Mouse (Mus musculus): Measurements from ENCODE around the gene Cant1. TPM values are rescaled to one million over a fixed set of nuclear protein-coding genes. Genes with fewer than 3 reads are reported as not detected.

The Cant1 gene
- polyA plus RNA-seq, 1 experiment from 2014 or later = 30.6 TPM

DNA sequence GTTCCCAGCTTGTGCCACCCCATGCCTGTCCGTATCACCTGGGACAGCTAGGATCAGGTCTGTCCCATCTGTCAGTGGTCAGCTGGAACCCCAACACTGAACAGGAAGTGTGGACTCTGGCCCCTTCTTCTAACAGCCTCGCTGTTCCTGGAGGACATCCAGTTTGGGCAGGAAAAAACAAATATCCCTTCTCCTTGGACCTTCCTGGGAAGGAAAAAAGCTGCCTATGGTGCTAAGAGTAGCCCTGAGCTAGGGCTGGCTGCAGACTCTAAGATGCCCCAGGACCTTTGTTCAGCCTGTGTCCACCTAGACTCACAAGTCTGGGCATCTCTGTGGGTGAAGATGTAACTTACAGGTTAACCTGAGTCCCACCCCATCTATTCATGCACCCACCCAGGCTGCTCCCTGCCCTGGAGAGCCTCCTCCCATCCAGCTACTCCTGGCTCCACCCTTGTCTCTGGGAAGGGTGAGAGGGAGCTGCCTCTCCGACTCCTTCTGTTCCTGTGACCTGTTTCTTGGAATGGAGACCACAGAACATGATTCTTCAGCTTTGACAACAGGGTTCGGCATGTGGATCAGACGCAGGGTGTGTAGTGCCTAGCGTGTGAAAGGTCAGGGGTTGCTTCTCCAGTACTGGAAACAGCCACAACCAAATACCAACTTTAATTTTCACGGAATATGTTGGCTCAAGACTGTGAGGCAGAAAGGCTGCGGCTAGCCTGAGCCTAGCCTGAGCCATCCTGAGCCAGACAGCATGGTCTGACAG, 10.2 kb upstream of the Cant1 start:
- H3K9ac ChIP-seq = peak overlapping the region; percentile 28; the same call in 1 of the 2 replicates

DNA sequence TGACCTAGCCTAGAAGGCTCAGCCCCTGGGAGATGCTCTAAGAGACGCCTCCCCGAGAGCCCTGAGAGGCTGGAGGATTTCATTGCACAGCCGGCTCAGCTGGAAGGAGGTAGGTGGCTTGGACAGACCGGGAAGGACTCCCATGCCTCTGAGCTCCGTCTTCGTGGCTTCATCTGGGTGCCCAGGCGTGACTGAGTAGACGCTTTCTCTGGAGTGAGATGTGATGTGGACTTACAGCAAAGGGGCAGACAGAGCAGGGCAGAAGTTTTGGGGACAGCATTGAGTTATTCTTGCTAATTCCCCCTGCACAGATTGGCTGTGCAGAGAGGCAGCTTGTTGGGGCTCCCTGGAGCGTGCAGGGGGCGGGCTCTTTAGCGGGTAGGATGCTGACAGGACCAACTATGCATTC, 9.6 kb upstream of the Cant1 start:
- Histone ChIP-seq H3K27ac (peak overlapping the region; percentile 73), H3K4me3 (peak overlapping the region; percentile 45), H3K4me2 (peak overlapping the region; percentile 66), H3K27me3 (no peaks in the 10 kb centered on the region), H3K36me3 (no peaks in the 10 kb centered on the region), H3K9ac (peak overlapping the region; percentile 42), H3K9me3 (no peaks in the 10 kb centered on the region), H3K4me1 (peaks cover 78% of the 10 kb centered on the region)
- 9% methylated on average over 11 of the region's 11 CpGs for WGBS
- no peak for ATAC-seq (ENCODE audit: insufficient number of reproducible peaks, low FRiP score, low TSS enrichment, low read depth)

More for the DNA sequence above, 10.2 kb upstream of the Cant1 start:
- peak overlapping the region; percentile 66 for H3K4me2 ChIP-seq
- no peaks in the 10 kb centered on the region for H3K9me3 ChIP-seq
- H3K36me3 ChIP-seq = no peaks in the 10 kb centered on the region
- peak overlapping the region; percentile 73 for H3K27ac ChIP-seq
- peaks cover 78% of the 10 kb centered on the region for H3K4me1 ChIP-seq
- no peaks in the 10 kb centered on the region for H3K27me3 ChIP-seq
- H3K4me3 ChIP-seq = peak overlapping the region; percentile 45
- WGBS = 48% methylated on average over 8 of the region's 8 CpGs
- ATAC-seq (ENCODE audit: insufficient number of reproducible peaks, low FRiP score, low TSS enrichment, low read depth) = no peak

DNA sequence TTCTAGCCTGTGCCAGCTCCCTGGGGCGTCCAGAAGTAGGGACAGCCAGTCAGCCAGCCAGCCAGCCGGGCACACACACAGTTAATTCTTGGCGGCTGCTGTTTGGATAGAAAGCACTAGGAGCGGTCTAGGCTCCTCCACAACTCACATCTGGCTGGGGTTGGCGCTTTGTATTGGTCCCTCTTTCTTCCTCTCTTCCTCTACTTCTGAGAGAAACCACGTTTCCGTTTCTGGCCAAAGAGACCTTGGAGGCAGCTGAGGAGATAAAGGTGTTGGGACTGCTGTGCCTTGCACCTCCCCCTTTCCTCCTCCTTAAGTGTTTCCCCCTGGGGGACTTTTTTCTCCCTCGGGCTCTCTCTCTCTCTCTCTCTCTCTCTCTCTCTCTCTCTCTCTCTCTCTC, 9.1 kb upstream of the Cant1 start, which contains the start of gene C1qtnf1:
TSS of gene C1qtnf1 (plus strand) at position 218 of the 400 bp plus-strand sequence.
- WGBS = 2% methylated on average over 8 of the region's 8 CpGs
- no peak for ATAC-seq (ENCODE audit: insufficient number of reproducible peaks, low FRiP score, low TSS enrichment, low read depth)

GRCm38 (mm10) chr11:118427266-118427779, 8.4 kb upstream of the Cant1 start:
- ATAC-seq (ENCODE audit: insufficient number of reproducible peaks, low FRiP score, low TSS enrichment, low read depth) = no peak
- no peaks in the 10 kb centered on the region for H3K36me3 ChIP-seq
- peaks cover 79% of the 10 kb centered on the region for H3K4me1 ChIP-seq
- H3K9me3 ChIP-seq = no peaks in the 10 kb centered on the region
- no peak overlapping the region for H3K4me3 ChIP-seq
- no peak overlapping the region for H3K9ac ChIP-seq
- no peaks in the 10 kb centered on the region for H3K27me3 ChIP-seq
- 39% methylated on average over 3 of the region's 3 CpGs for WGBS
- peak overlapping the region; percentile 73; the same call in 1 of the 2 replicates for H3K27ac ChIP-seq
- 0 out of 2 replicates have a peak overlapping the region, but pooled peaks have one; percentile 66 for H3K4me2 ChIP-seq

More for the DNA sequence above, 9.1 kb upstream of the Cant1 start, which contains the start of gene C1qtnf1:
- Histone ChIP-seq H3K4me2 (peak within 1 kb of the TSS; percentile 66), H3K27me3 (no peaks in the 10 kb centered on the region), H3K36me3 (no peaks in the 10 kb centered on the region), H3K4me1 (peaks cover 78% of the 10 kb centered on the region), H3K9me3 (no peaks in the 10 kb centered on the region), H3K27ac (peak within 1 kb of the TSS; percentile 73), H3K4me3 (peak within 1 kb of the TSS; percentile 45), H3K9ac (peak within 1 kb of the TSS; percentile 42)

- WGBS = 61% methylated on average over 5 of the region's 5 CpGs
- no peak overlapping the region for H3K9ac ChIP-seq
- H3K4me2 ChIP-seq = no peak overlapping the region
- no peak overlapping the region for H3K27ac ChIP-seq
- peaks cover 74% of the 10 kb centered on the region for H3K4me1 ChIP-seq
- no peaks in the 10 kb centered on the region for H3K9me3 ChIP-seq
- H3K36me3 ChIP-seq = no peaks in the 10 kb centered on the region
- no peaks in the 10 kb centered on the region for H3K27me3 ChIP-seq
- no peak overlapping the region for H3K4me3 ChIP-seq
- ATAC-seq (ENCODE audit: insufficient number of reproducible peaks, low FRiP score, low TSS enrichment, low read depth) = no peak
These were observed 7.9 kb upstream of the Cant1 start for GRCm38 (mm10) chr11:118426765-118427164.

- 0 out of 2 replicates have a peak overlapping the region, but pooled peaks have one; percentile 72 for H3K27ac ChIP-seq
- H3K4me1 ChIP-seq = peaks cover 56% of the 10 kb centered on the region
- no peaks in the 10 kb centered on the region for H3K27me3 ChIP-seq
- no peak overlapping the region for H3K9ac ChIP-seq
- no peaks in the 10 kb centered on the region for H3K36me3 ChIP-seq
- 58% methylated on average over 13 of the region's 13 CpGs for WGBS
- no peak overlapping the region for H3K4me3 ChIP-seq
- no peak overlapping the region for H3K4me2 ChIP-seq
- no peak for ATAC-seq (ENCODE audit: insufficient number of reproducible peaks, low FRiP score, low TSS enrichment, low read depth)
- no peaks in the 10 kb centered on the region for H3K9me3 ChIP-seq
These were observed 5.9 kb upstream of the Cant1 start for GRCm38 (mm10) chr11:118424621-118425335.

- Histone ChIP-seq H3K27me3 (no peaks in the 10 kb centered on the region), H3K9ac (0 out of 2 replicates have a peak overlapping the region, but pooled peaks have one; percentile 11), H3K4me1 (peaks cover 49% of the 10 kb centered on the region), H3K27ac (peak overlapping the region; percentile 72), H3K36me3 (no peaks in the 10 kb centered on the region), H3K4me3 (peak overlapping the region; percentile 13; the same call in 1 of the 2 replicates), H3K9me3 (no peaks in the 10 kb centered on the region), H3K4me2 (peak overlapping the region; percentile 41)
- WGBS = 2% methylated on average over 18 of the region's 18 CpGs
- peak; percentile 46; the same call in 1 of the 2 replicates for ATAC-seq (ENCODE audit: insufficient number of reproducible peaks, low FRiP score, low TSS enrichment, low read depth)
These were observed 4.5 kb upstream of the Cant1 start for GRCm38 (mm10) chr11:118423266-118423971.

- ATAC-seq (ENCODE audit: insufficient number of reproducible peaks, low FRiP score, low TSS enrichment, low read depth) = no peak
- WGBS = 71% methylated on average over 7 of the region's 7 CpGs
- Histone ChIP-seq H3K27me3 (no peaks in the 10 kb centered on the region), H3K4me1 (peaks cover 55% of the 10 kb centered on the region), H3K9ac (no peak overlapping the region), H3K4me3 (no peak overlapping the region), H3K27ac (no peak overlapping the region), H3K36me3 (peaks cover 18% of the 10 kb centered on the region), H3K9me3 (no peaks in the 10 kb centered on the region), H3K4me2 (no peak overlapping the region)
These were observed 1.4 kb upstream of the Cant1 start for GRCm38 (mm10) chr11:118420261-118420660.

DNA sequence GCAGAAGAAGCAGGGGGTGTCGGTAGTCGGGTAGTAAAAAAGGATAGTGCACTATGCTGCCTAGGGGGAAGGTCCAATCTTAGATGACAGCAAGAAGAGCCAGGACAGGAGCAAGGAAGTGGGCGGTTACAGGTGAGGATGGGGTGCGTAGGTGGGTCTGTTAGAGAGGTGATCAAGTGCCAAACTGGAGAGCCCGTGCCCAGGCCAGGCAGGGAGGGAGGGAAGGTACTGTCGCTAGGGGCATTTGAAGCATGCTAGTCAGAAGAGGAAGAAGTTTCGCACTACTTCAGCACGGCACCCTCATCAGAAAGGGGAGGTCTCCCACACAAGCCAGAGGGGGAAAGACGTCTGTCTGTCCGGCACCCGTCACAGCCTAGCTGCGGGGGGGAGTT, 448 bp downstream of the Cant1 start:
- ATAC-seq (ENCODE audit: insufficient number of reproducible peaks, low FRiP score, low TSS enrichment, low read depth) = no peak; the same call in 1 of the 2 replicates
- Histone ChIP-seq H3K4me3 (peak overlapping the region; percentile 97), H3K4me1 (peaks cover 39% of the 10 kb centered on the region), H3K4me2 (peak overlapping the region; percentile 82), H3K9me3 (no peaks in the 10 kb centered on the region), H3K36me3 (peaks cover 34% of the 10 kb centered on the region), H3K9ac (peak overlapping the region; percentile 99), H3K27ac (peak overlapping the region; percentile 83), H3K27me3 (no peaks in the 10 kb centered on the region)
- WGBS = 3% methylated on average over 12 of the region's 12 CpGs

DNA sequence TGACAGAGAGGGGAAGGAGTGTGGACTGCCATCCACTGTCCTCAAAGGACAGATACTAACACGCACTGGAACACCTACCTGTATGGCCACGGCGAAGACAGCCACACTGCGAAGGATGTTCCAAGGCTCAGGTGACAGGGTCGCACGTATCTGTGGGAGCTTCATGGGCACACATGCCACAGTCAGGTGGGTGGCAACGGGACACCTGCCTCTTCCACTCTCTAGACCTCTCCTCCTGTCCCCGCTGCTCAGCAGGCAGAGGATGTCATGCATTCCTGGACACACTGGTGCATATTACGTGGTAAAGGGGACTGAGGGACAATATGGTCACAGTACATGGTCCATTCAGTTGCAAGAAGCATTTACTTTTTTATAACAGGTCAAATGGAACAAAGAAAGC, 1.4 kb downstream of the Cant1 start:
- WGBS = 93% methylated on average over 9 of the region's 9 CpGs
- H3K4me3 ChIP-seq = peak overlapping the region; percentile 7; the same call in 1 of the 2 replicates
- no peak for ATAC-seq (ENCODE audit: insufficient number of reproducible peaks, low FRiP score, low TSS enrichment, low read depth)
- H3K27ac ChIP-seq = no peak overlapping the region
- H3K27me3 ChIP-seq = no peaks in the 10 kb centered on the region
- H3K9me3 ChIP-seq = no peaks in the 10 kb centered on the region
- peak overlapping the region; percentile 82 for H3K4me2 ChIP-seq
- peaks cover 35% of the 10 kb centered on the region for H3K36me3 ChIP-seq
- no peak overlapping the region for H3K9ac ChIP-seq
- H3K4me1 ChIP-seq = peaks cover 34% of the 10 kb centered on the region

GRCm38 (mm10) chr11:118416046-118416445, 2.8 kb downstream of the Cant1 start:
- no peak overlapping the region for H3K9ac ChIP-seq
- peaks cover 47% of the 10 kb centered on the region for H3K36me3 ChIP-seq
- 81% methylated on average over 7 of the region's 7 CpGs for WGBS
- no peak overlapping the region for H3K27ac ChIP-seq
- no peaks in the 10 kb centered on the region for H3K9me3 ChIP-seq
- H3K27me3 ChIP-seq = no peaks in the 10 kb centered on the region
- no peak for ATAC-seq (ENCODE audit: insufficient number of reproducible peaks, low FRiP score, low TSS enrichment, low read depth)
- no peak overlapping the region for H3K4me3 ChIP-seq
- peaks cover 37% of the 10 kb centered on the region for H3K4me1 ChIP-seq
- no peak overlapping the region for H3K4me2 ChIP-seq
